Mouse (Mus musculus) C2C12 (cell line): ENCODE data around the gene Larp1. TPM values are rescaled to one million over a fixed set of nuclear protein-coding genes. Genes with fewer than 3 reads are reported as not detected.

Source experiments
- H3K27me3 ChIP-seq: one replicate; pipeline ENCODE4 v1.6.1; 2011; ENCODE audit not compliant: control insufficient read depth, insufficient read depth, insufficient read length
- H3K36me3 ChIP-seq: one replicate; pipeline ENCODE4 v1.6.1; 2011; ENCODE audit not compliant: control insufficient read depth, insufficient read depth
- H3K4me3 ChIP-seq: one replicate; pipeline ENCODE4 v1.5.1; 2011; ENCODE audit warnings: mild to moderate bottlenecking, control low read depth; ENCODE audit not compliant: poor library complexity, insufficient read depth, severe bottlenecking
- H3K79me2 ChIP-seq: one replicate; pipeline ENCODE4 v1.6.1; 2011; ENCODE audit not compliant: control insufficient read depth, insufficient read depth
- H3K79me3 ChIP-seq: one replicate; pipeline ENCODE4 v1.6.1; 2011; ENCODE audit warnings: low read depth, control low read depth
- H3ac ChIP-seq: one replicate; pipeline ENCODE3; 2011; ENCODE audit warnings: low read depth; ENCODE audit not compliant: control insufficient read depth, insufficient read length
- CEBPB ChIP-seq: IDR thresholded peaks from one replicate; pipeline ENCODE4 v1.6.1; 2011; ENCODE audit warnings: low read depth, mild to moderate bottlenecking, control low read depth, moderate library complexity
- CTCF ChIP-seq: IDR thresholded peaks from one replicate; pipeline ENCODE4 v1.5.1; 2011; ENCODE audit not compliant: control insufficient read depth, insufficient read depth, insufficient read length
- FOSL1 ChIP-seq: IDR thresholded peaks from one replicate; pipeline ENCODE4 v1.8.0; 2011; ENCODE audit warnings: mild to moderate bottlenecking, low read length; ENCODE audit not compliant: poor library complexity, insufficient read depth, severe bottlenecking
- MAX ChIP-seq: IDR thresholded peaks from one replicate; pipeline ENCODE4 v1.6.1; 2011; ENCODE audit warnings: mild to moderate bottlenecking, control low read depth
- MYOD1 ChIP-seq: IDR thresholded peaks from one replicate; pipeline ENCODE4 v1.6.1; 2011; ENCODE audit warnings: low read depth; ENCODE audit not compliant: control insufficient read depth, insufficient read length
- MYOG ChIP-seq: IDR thresholded peaks from one replicate; pipeline ENCODE4 v1.6.1; 2011; ENCODE audit not compliant: control insufficient read depth, insufficient read length; ENCODE audit errors: extremely low read depth
- USF1 ChIP-seq: IDR thresholded peaks from one replicate; pipeline ENCODE4 v1.6.1; 2011; ENCODE audit warnings: low read depth, mild to moderate bottlenecking, control low read depth, moderate library complexity
- polyA plus RNA-seq: library from polyadenylated mRNA; unstranded; fragments of >200 nt; fragmentation: generic; extraction: Trizol; gene quantifications from one replicate; pipeline ENCODE4 v1.2.1, GENCODE M21; 2012; ENCODE audit warnings: missing spikeins

Larp1 gene
- polyA plus RNA-seq, 1 experiment = 59.4 TPM

- no peaks in the 10 kb centered on the region for H3K79me2 ChIP-seq
Observed at GRCm38 (mm10) chr11:57981083-57981809, 27.6 kb upstream of the Larp1 start.

GRCm38 (mm10) chr11:57983480-57984342 is 25.2 kb upstream of the Larp1 start:
- Histone ChIP-seq H3K4me3 (no peak overlapping the region), H3K79me3 (no peaks in the 10 kb centered on the region), H3K36me3 (no peaks in the 10 kb centered on the region), H3K79me2 (no peaks in the 10 kb centered on the region), H3K27me3 (no peaks in the 10 kb centered on the region), H3ac (no peak overlapping the region)
- TF ChIP-seq USF1 (no peak), MYOG (no peak), CEBPB (no peak), CTCF (no peak), MAX (no peak), MYOD1 (no peak), FOSL1 (no peak)

More at GRCm38 (mm10) chr11:57981083-57981809, 27.6 kb upstream of the Larp1 start:
- Histone ChIP-seq H3K79me3 (no peaks in the 10 kb centered on the region), H3K27me3 (no peaks in the 10 kb centered on the region), H3K4me3 (no peak overlapping the region), H3ac (no peak overlapping the region), H3K36me3 (no peaks in the 10 kb centered on the region)
- no peak for TF ChIP-seq MAX
- no peak for TF ChIP-seq CTCF

DNA sequence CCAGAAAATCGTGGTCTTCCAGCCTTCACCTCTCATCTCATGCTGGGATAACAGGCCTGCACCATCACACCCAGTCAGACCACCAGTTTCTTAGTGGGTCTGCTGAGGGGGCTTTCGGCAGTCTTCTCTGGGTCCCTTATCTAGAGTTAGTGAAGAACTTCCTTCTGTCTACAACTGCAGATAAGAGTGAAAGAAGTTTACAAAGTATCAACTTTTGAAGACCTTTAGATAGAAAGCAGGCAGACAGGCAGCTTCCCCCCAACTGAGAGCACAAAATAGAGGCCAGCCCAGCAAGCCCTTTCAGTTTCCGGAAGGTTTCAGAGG is 24.6 kb upstream of the Larp1 start:
- H3K79me3 ChIP-seq = no peaks in the 10 kb centered on the region
- no peak overlapping the region for H3K4me3 ChIP-seq
- no peak overlapping the region for H3ac ChIP-seq
- H3K36me3 ChIP-seq = no peaks in the 10 kb centered on the region
- no peaks in the 10 kb centered on the region for H3K79me2 ChIP-seq
- TF ChIP-seq MAX = no peak
- TF ChIP-seq FOSL1 = no peak
- TF ChIP-seq CEBPB = no peak
- no peak for TF ChIP-seq MYOD1
- TF ChIP-seq USF1 = no peak
- no peak for TF ChIP-seq MYOG
- no peak for TF ChIP-seq CTCF
- no peaks in the 10 kb centered on the region for H3K27me3 ChIP-seq

DNA sequence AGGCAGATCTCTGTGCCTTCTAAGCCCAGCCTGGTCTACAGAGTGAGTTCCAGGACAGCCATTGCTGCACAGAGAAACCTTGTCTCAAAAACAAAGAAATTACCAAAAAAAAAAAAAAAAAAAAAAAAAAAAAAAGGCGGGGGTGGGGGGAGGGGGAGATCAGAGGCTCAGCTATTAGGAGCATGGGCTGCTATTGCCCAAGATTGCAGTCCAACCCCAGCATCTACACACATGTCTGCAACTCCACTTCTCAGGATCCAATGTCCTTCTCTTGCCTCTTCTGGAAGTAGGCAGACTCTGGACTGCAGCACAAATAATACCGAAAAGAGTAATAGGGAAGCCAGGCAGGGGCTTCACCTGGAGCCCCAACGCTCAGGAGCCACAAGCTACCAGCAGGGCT is 23.4 kb upstream of the Larp1 start:
- Histone ChIP-seq H3ac (no peak overlapping the region), H3K27me3 (no peaks in the 10 kb centered on the region), H3K79me3 (no peaks in the 10 kb centered on the region), H3K4me3 (no peak overlapping the region), H3K36me3 (no peaks in the 10 kb centered on the region), H3K79me2 (no peaks in the 10 kb centered on the region)
- no peak for TF ChIP-seq USF1

DNA sequence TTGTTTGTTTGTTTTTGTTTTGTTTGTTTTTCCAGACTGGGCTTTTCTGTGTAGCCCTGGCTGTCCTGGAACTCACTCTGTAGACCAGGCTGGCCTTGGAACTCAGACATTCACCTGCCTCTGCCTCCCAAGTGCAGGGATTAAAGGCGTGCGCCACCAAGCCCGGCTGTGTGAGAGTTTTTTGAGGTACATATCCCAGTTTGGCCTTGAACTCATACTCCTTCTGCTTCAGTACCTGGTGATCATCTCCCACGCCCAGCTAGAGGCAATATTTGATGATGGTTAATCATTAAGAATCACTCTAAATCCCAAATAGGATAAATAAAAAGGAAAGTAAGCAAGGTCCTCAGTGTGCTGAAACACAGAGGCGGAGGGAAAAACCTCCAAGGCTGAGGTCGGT is 22.8 kb upstream of the Larp1 start:
- Histone ChIP-seq H3K79me3 (no peaks in the 10 kb centered on the region), H3ac (no peak overlapping the region), H3K36me3 (no peaks in the 10 kb centered on the region), H3K79me2 (no peaks in the 10 kb centered on the region), H3K4me3 (no peak overlapping the region), H3K27me3 (no peaks in the 10 kb centered on the region)
- no peak for TF ChIP-seq USF1
- no peak for TF ChIP-seq MYOD1
- TF ChIP-seq MAX = no peak
- TF ChIP-seq CEBPB = no peak
- no peak for TF ChIP-seq MYOG

- Histone ChIP-seq H3ac (no peak overlapping the region), H3K27me3 (no peaks in the 10 kb centered on the region), H3K79me2 (no peaks in the 10 kb centered on the region), H3K36me3 (no peaks in the 10 kb centered on the region), H3K79me3 (no peaks in the 10 kb centered on the region), H3K4me3 (no peak overlapping the region)
- no peak for TF ChIP-seq MYOG
- no peak for TF ChIP-seq MAX
Observed at GRCm38 (mm10) chr11:57986456-57986855, 22.4 kb upstream of the Larp1 start.
